Mouse (Mus musculus) midbrain, embryonic 15.5 days (tissue): ENCODE data around the gene Ncam2. TPM values are rescaled to one million over a fixed set of nuclear protein-coding genes. Genes with fewer than 3 reads are reported as not detected.
"Not testable (repeated sequence)": the region's sequence is repeated elsewhere in the genome, so short reads cannot be mapped to it uniquely, and the experiment has no call there.

Experiments used
- ATAC-seq: fragments of 200-750 bp; cut with Nextera tagmentation; replicated peaks from 2 replicates; pipeline ENCODE4 v1.8.0; 2017; ENCODE audit warnings: moderate TSS enrichment
- H3K27ac ChIP-seq: fragments of 300-500 bp; sonication (generic); 2 replicates; pipeline ENCODE4 v1.5.1; 2015; ENCODE audit warnings: mild to moderate bottlenecking, inconsistent platforms
- H3K27me3 ChIP-seq: fragments of 300-500 bp; sonication (generic); replicated peaks from 2 replicates; pipeline ENCODE4 v1.6.1; 2015; ENCODE audit warnings: inconsistent platforms
- H3K36me3 ChIP-seq: fragments of 300-500 bp; sonication (generic); replicated peaks from 2 replicates; pipeline ENCODE4 v1.6.1; 2015; ENCODE audit warnings: inconsistent platforms
- H3K4me1 ChIP-seq: fragments of 300-500 bp; sonication (generic); 2 replicates; pipeline ENCODE4 v1.6.1; 2015; ENCODE audit warnings: inconsistent platforms
- H3K4me2 ChIP-seq: fragments of 300-500 bp; sonication (generic); 2 replicates; pipeline ENCODE4 v1.6.1; 2015; ENCODE audit warnings: inconsistent platforms, mild to moderate bottlenecking, moderate library complexity
- H3K4me3 ChIP-seq: fragments of 300-500 bp; sonication (generic); 2 replicates; pipeline ENCODE4 v1.5.1; 2015; ENCODE audit warnings: mild to moderate bottlenecking, inconsistent platforms
- H3K9ac ChIP-seq: fragments of 300-500 bp; sonication (generic); 2 replicates; pipeline ENCODE4 v1.6.1; 2015; ENCODE audit warnings: mild to moderate bottlenecking, inconsistent platforms
- H3K9me3 ChIP-seq: fragments of 300-500 bp; sonication (generic); 2 replicates; pipeline ENCODE4 v1.6.1; 2016; ENCODE audit warnings: inconsistent platforms
- WGBS: fragments of 180-500 bp; shearing (Covaris S2); methylation state at CpG from one replicate; pipeline ENCODE4 v1.1.7; 2015; ENCODE audit warnings: mixed read lengths; 5-methylcytosine and 5-hydroxymethylcytosine counted together
- polyA plus RNA-seq: library from polyadenylated mRNA; unstranded; fragments of >200 nt; fragmentation: Nextera tagmentation; extraction: Ambion mirVana; gene quantifications from 2 replicates; pipeline ENCODE4 v1.2.1, GENCODE M21; 2015

Gene Ncam2
- polyA plus RNA-seq, 1 experiment from 2014 or later = 25.7 TPM

GRCm38 (mm10) chr16:81330539-81330938, 130.0 kb downstream of the Ncam2 start:
- 26% methylated on average over 2 of the region's 2 CpGs for WGBS
- Histone ChIP-seq H3K9me3 (no peaks in the 10 kb centered on the region), H3K4me3 (no peak overlapping the region), H3K36me3 (no peaks in the 10 kb centered on the region), H3K4me2 (no peak overlapping the region), H3K9ac (no peak overlapping the region), H3K4me1 (no peaks in the 10 kb centered on the region), H3K27ac (no peak overlapping the region), H3K27me3 (no peaks in the 10 kb centered on the region)
- ATAC-seq = 0 out of 2 replicates have a peak, but pooled peaks have one; percentile 38

- 61% methylated on average over 2 of the region's 2 CpGs for WGBS
- H3K9ac ChIP-seq = no peak overlapping the region
Measured at GRCm38 (mm10) chr16:81365901-81366300, 165.4 kb downstream of the Ncam2 start.

GRCm38 (mm10) chr16:81374234-81374633, 173.7 kb downstream of the Ncam2 start:
- no peak for ATAC-seq
- Histone ChIP-seq H3K9me3 (no peaks in the 10 kb centered on the region), H3K36me3 (no peaks in the 10 kb centered on the region), H3K27ac (no peak overlapping the region), H3K4me2 (no peak overlapping the region), H3K4me3 (no peak overlapping the region), H3K9ac (no peak overlapping the region), H3K4me1 (no peaks in the 10 kb centered on the region), H3K27me3 (no peaks in the 10 kb centered on the region)
- 89% methylated on average over 8 of the region's 8 CpGs for WGBS

More at GRCm38 (mm10) chr16:81365901-81366300, 165.4 kb downstream of the Ncam2 start:
- no peak overlapping the region for H3K4me3 ChIP-seq
- no peaks in the 10 kb centered on the region for H3K4me1 ChIP-seq
- no peaks in the 10 kb centered on the region for H3K9me3 ChIP-seq
- ATAC-seq = no peak
- no peak overlapping the region for H3K27ac ChIP-seq
- no peaks in the 10 kb centered on the region for H3K27me3 ChIP-seq
- H3K36me3 ChIP-seq = no peaks in the 10 kb centered on the region
- no peak overlapping the region for H3K4me2 ChIP-seq

DNA sequence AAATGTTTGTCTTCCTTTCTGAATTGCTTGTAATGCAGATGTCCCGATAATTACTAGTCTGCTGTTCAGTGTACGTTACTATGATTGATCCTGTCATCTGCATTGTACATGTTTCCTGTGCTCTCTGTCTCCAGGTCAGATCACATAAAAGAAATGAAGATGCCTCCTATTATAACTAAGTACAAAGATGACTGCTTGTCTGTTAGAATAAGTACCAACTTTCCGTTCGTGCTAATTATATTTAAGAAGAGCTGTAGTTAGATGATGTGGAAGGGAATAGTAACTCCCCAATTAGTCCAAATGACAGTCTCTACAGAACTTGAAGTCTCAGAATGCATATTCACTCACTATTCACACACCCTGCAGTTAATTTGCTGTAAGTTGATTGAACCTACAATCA, 179.9 kb downstream of the Ncam2 start:
- Histone ChIP-seq H3K9me3 (no peaks in the 10 kb centered on the region), H3K27me3 (no peaks in the 10 kb centered on the region), H3K4me3 (no peak overlapping the region), H3K27ac (no peak overlapping the region), H3K4me2 (no peak overlapping the region), H3K4me1 (0 out of 2 replicates have a peak, but pooled peaks cover 3% of the 10 kb centered on the region), H3K36me3 (no peaks in the 10 kb centered on the region), H3K9ac (no peak overlapping the region)
- no peak for ATAC-seq
- 78% methylated on average over 4 of the region's 4 CpGs for WGBS

GRCm38 (mm10) chr16:81388646-81389045, 188.1 kb downstream of the Ncam2 start:
- 66% methylated on average over 2 of the region's 2 CpGs for WGBS
- no peak for ATAC-seq

DNA sequence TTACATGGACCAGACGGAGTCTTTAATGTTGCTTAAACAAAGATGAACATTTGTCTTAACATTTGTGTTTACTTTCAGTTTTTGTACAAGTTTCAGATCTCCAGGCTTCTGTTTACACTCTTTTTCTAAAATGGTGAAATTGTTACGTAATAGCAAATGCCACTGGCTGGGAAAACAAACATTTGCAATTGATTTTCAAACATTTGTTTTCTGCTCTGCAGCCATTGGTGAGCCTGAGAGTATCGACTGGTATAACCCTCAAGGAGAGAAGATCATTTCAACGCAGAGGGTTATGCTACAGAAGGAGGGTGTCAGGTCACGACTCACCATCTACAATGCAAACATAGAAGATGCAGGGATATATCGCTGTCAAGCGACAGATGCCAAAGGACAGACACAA, 234.1 kb downstream of the Ncam2 start:
- Histone ChIP-seq H3K4me2 (no peak overlapping the region), H3K4me1 (no peaks in the 10 kb centered on the region), H3K9me3 (no peaks in the 10 kb centered on the region), H3K36me3 (0 out of 2 replicates have a peak, but pooled peaks cover 8% of the 10 kb centered on the region), H3K9ac (no peak overlapping the region), H3K27me3 (no peaks in the 10 kb centered on the region), H3K4me3 (no peak overlapping the region), H3K27ac (no peak overlapping the region)
- WGBS = 83% methylated on average over 7 of the region's 7 CpGs
- no peak for ATAC-seq

More at GRCm38 (mm10) chr16:81388646-81389045, 188.1 kb downstream of the Ncam2 start:
- no peak overlapping the region for H3K27ac ChIP-seq
- no peaks in the 10 kb centered on the region for H3K9me3 ChIP-seq
- 0 out of 2 replicates have a peak, but pooled peaks cover 3% of the 10 kb centered on the region for H3K4me1 ChIP-seq
- no peak overlapping the region for H3K4me2 ChIP-seq
- H3K36me3 ChIP-seq = no peaks in the 10 kb centered on the region
- H3K27me3 ChIP-seq = no peaks in the 10 kb centered on the region
- H3K4me3 ChIP-seq = no peak overlapping the region
- no peak overlapping the region for H3K9ac ChIP-seq

- Histone ChIP-seq H3K4me3 (no peak overlapping the region), H3K27ac (no peak overlapping the region), H3K4me1 (no peaks in the 10 kb centered on the region), H3K9me3 (no peaks in the 10 kb centered on the region), H3K27me3 (no peaks in the 10 kb centered on the region), H3K36me3 (0 out of 2 replicates have a peak, but pooled peaks cover 8% of the 10 kb centered on the region), H3K9ac (no peak overlapping the region), H3K4me2 (no peak overlapping the region)
- no peak for ATAC-seq
- 92% methylated on average over 5 of the region's 5 CpGs for WGBS
Measured at GRCm38 (mm10) chr16:81437091-81437867, 236.8 kb downstream of the Ncam2 start.

- no peak for ATAC-seq
- 0 out of 2 replicates have a peak, but pooled peaks cover 8% of the 10 kb centered on the region for H3K36me3 ChIP-seq
- no peak overlapping the region for H3K4me2 ChIP-seq
- H3K4me1 ChIP-seq = no peaks in the 10 kb centered on the region
- no peaks in the 10 kb centered on the region for H3K27me3 ChIP-seq
- H3K27ac ChIP-seq = no peak overlapping the region
- H3K9me3 ChIP-seq = no peaks in the 10 kb centered on the region
- no peak overlapping the region for H3K9ac ChIP-seq
- 95% methylated on average over 2 of the region's 2 CpGs for WGBS
- no peak overlapping the region for H3K4me3 ChIP-seq
Measured at GRCm38 (mm10) chr16:81437868-81438249, 237.4 kb downstream of the Ncam2 start.

DNA sequence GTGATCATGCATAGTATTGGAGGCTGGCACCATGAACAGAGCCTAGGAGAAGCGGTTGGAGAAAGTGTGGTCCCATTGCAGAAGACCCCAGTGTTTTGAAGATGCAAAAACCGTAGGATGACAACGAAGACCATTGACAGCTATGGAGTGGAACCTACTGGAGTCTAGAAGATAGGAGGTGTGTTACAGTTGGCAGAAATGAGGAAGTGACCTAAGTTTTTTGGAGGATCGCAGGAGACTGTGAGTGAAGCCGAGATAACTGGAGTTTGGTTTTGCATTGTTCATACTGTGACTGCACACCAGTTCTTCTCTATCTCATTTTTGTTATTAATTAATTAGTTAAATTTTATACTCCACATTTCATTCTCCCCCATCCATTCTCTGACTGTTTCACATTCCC, 250.4 kb downstream of the Ncam2 start:
- Histone ChIP-seq H3K4me2 (no peak overlapping the region), H3K36me3 (no peaks in the 10 kb centered on the region), H3K27me3 (no peaks in the 10 kb centered on the region), H3K4me3 (no peak overlapping the region), H3K9me3 (no peaks in the 10 kb centered on the region), H3K27ac (no peak overlapping the region), H3K4me1 (no peaks in the 10 kb centered on the region), H3K9ac (no peak overlapping the region)
- WGBS = 96% methylated on average over 5 of the region's 5 CpGs
- no peak for ATAC-seq

- ATAC-seq = 0 out of 2 replicates have a peak, but pooled peaks have one; percentile 58
- 60% methylated on average over 2 of the region's 2 CpGs for WGBS
- Histone ChIP-seq H3K9ac (no peak overlapping the region), H3K4me2 (no peak overlapping the region), H3K27ac (no peak overlapping the region), H3K9me3 (no peaks in the 10 kb centered on the region), H3K4me1 (no peaks in the 10 kb centered on the region), H3K27me3 (no peaks in the 10 kb centered on the region), H3K4me3 (no peak overlapping the region), H3K36me3 (no peaks in the 10 kb centered on the region)
Measured at GRCm38 (mm10) chr16:81452988-81453387, 252.5 kb downstream of the Ncam2 start.

DNA sequence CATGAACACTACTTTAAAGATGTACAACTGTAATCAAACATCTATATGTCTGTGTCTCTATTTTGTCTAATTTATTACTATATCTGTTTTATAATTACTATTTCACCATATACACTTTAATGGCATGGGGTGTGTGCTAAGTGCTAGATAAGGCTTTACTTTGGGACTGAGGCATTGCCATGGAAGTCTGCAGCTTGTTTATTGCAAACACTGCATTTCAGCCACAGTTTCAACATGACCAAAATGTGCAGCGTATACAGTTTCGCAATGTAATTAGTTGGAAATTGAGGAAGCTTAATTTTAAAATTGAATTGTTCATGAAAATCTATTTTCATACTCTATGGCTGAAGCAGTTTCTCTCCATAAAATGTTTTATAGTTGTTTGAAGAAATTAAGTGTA, 254.0 kb downstream of the Ncam2 start:
- H3K9me3 ChIP-seq = no peaks in the 10 kb centered on the region
- no peak overlapping the region for H3K4me3 ChIP-seq
- no peaks in the 10 kb centered on the region for H3K27me3 ChIP-seq
- H3K4me1 ChIP-seq = no peaks in the 10 kb centered on the region
- H3K9ac ChIP-seq = no peak overlapping the region
- H3K27ac ChIP-seq = no peak overlapping the region
- WGBS = 98% methylated on average over 2 of the region's 2 CpGs
- ATAC-seq = no peak
- H3K36me3 ChIP-seq = no peaks in the 10 kb centered on the region
- H3K4me2 ChIP-seq = no peak overlapping the region

DNA sequence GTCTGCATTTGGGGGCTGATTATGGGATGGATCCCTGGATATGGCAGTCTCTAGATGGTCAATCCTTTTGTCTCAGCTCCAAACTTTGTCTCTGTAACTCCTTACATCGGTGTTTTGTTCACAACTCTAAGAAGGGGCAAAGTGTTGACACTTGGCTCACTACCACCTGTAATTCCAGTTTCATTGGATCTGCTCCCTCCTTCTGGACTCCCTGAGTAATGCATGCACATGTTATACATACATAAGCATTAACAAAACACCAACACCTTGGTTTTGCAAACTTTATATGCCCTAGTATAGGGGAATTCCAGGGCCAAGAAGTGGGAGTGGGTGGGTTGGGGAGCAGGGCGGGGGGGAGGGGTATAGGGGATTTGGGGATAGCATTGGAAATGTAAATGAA, 262.2 kb downstream of the Ncam2 start:
- not testable (repeated sequence) for H3K9me3 ChIP-seq, H3K4me2 ChIP-seq, ATAC-seq, H3K9ac ChIP-seq, H3K27me3 ChIP-seq, H3K27ac ChIP-seq, H3K36me3 ChIP-seq, H3K4me3 ChIP-seq, H3K4me1 ChIP-seq
- WGBS = 91% methylated on average over 2 of the region's 2 CpGs

GRCm38 (mm10) chr16:81472925-81473324, 272.4 kb downstream of the Ncam2 start:
- H3K4me2 ChIP-seq = no peak overlapping the region

More at GRCm38 (mm10) chr16:81472925-81473324, 272.4 kb downstream of the Ncam2 start:
- Histone ChIP-seq H3K4me1 (no peaks in the 10 kb centered on the region), H3K27ac (no peak overlapping the region), H3K9ac (no peak overlapping the region), H3K4me3 (no peak overlapping the region), H3K9me3 (no peaks in the 10 kb centered on the region), H3K36me3 (no peaks in the 10 kb centered on the region), H3K27me3 (no peaks in the 10 kb centered on the region)
- WGBS = 30% methylated on average over 1 of the region's 1 CpGs
- ATAC-seq = peak; percentile 84
